Comparison of ENCODE assay signal across 9 mouse cellular contexts in genomic region chr16:77076954-77077735, GRCm38 (mm10).
DNase-seq lines count a peak whose midpoint lies in the region; ATAC-seq and TF ChIP-seq lines count a peak whose summit lies in the region.
"Had no signal": no experiment of that assay in that cellular context is flagged by ENCODE, and none has a peak within 500 bp of the region (broad histone marks: within the 10 kb centered on the region; RNA-seq: fewer than 3 reads in every experiment).

No protein-coding gene starts in this region.

- peak; percentile 86 for DNase-seq in heart, adult 11 months
- DNase-seq in heart, postnatal 25 days (ENCODE audit: low spot score): no peak
- DNase-seq in brain, embryonic 14.5 days (ENCODE audit: low read depth): peak; percentile 27
- peak; percentile 74 for DNase-seq in gastrocnemius, postnatal 25 days
- peak; percentile 65 for DNase-seq in right cerebral cortex, adult 18-20 months
- DNase-seq in thymus, adult 2 months: no peak
- no peak for DNase-seq in MN1 (ENCODE audit: low spot score)
- no peak for DNase-seq in midbrain, embryonic 11.5 days (ENCODE audit: low spot score, missing footprints)
- DNase-seq: lung, postnatal 14 days had no signal

- H3K9ac ChIP-seq in midbrain, embryonic 11.5 days (ENCODE audit: low read length): no peak overlapping the region

- no peak for ATAC-seq in midbrain, embryonic 11.5 days (ENCODE audit: low FRiP score)

- TF ChIP-seq POLR2A in brain, embryonic 14.5 days (IDR thresholded peaks at IDR 0.05; ENCODE audit: borderline replicate concordance, extremely low read depth, insufficient read depth, insufficient read length, poor library complexity, severe bottlenecking): no peak
- TF ChIP-seq POLR2A in thymus, adult 2 months (IDR thresholded peaks at IDR 0.05; ENCODE audit: control insufficient read depth, extremely low read depth, insufficient read depth, low read length, poor library complexity): no peak

- H3K4me1 ChIP-seq in thymus, adult 2 months (replicated peaks; ENCODE audit: control insufficient read depth, insufficient read depth, low read length): no peaks in the 10 kb centered on the region
- no peaks in the 10 kb centered on the region for H3K4me1 ChIP-seq in midbrain, embryonic 11.5 days (ENCODE audit: control insufficient read depth, insufficient read depth, low read length)

- no peak overlapping the region for H3K27ac ChIP-seq in thymus, adult 2 months (ENCODE audit: control insufficient read depth, insufficient read depth, low read length)
- H3K27ac ChIP-seq in midbrain, embryonic 11.5 days (ENCODE audit: low read depth, low read length): no peak overlapping the region

- H3K36me3 ChIP-seq in thymus, adult 2 months (ENCODE audit: control insufficient read depth, insufficient read depth, low read length): peaks cover 62% of the 10 kb centered on the region
- H3K36me3 ChIP-seq in midbrain, embryonic 11.5 days (ENCODE audit: control insufficient read depth, insufficient read depth, low read length): peaks cover 6% of the 10 kb centered on the region

- no peak for TF ChIP-seq CTCF in brain, embryonic 14.5 days (IDR thresholded peaks at IDR 0.05; ENCODE audit: borderline replicate concordance, extremely low read depth, insufficient read depth, insufficient read length)
- TF ChIP-seq CTCF in thymus, adult 2 months (IDR thresholded peaks at IDR 0.05; ENCODE audit: borderline replicate concordance, control insufficient read depth, extremely low read depth, insufficient read depth, low read length, poor library complexity): no peak

- H3K4me3 ChIP-seq in thymus, adult 2 months (ENCODE audit: control insufficient read depth, insufficient read depth, low read length): no peak overlapping the region
- no peak overlapping the region for H3K4me3 ChIP-seq in midbrain, embryonic 11.5 days (ENCODE audit: low read depth, low read length)

- no peaks in the 10 kb centered on the region for H3K9me3 ChIP-seq in midbrain, embryonic 11.5 days (ENCODE audit: control insufficient read depth, low read length)

- 97% methylated on average over 15 of the region's 15 CpGs for WGBS in thymus, adult 2 months
- 70% methylated on average over 15 of the region's 15 CpGs for WGBS in midbrain, embryonic 11.5 days

- H3K27me3 ChIP-seq in thymus, adult 2 months (ENCODE audit: control insufficient read depth, insufficient read depth, low read length): no peaks in the 10 kb centered on the region
- no peaks in the 10 kb centered on the region for H3K27me3 ChIP-seq in midbrain, embryonic 11.5 days (ENCODE audit: control insufficient read depth, insufficient read depth, low read length)

- intact Hi-C loops in heart, postnatal 25 days (cut with DNase I): no loop called here

- no peak overlapping the region for H3K4me2 ChIP-seq in midbrain, embryonic 11.5 days

Comparison
In these comparisons a context has a peak if more than half of its experiments do, and no peak if none do; other contexts are left out.
1. DNase-seq: peak in heart, adult 11 months (single experiment), brain, embryonic 14.5 days (single experiment), gastrocnemius, postnatal 25 days (single experiment) and right cerebral cortex, adult 18-20 months (single experiment); none in heart, postnatal 25 days (single experiment), thymus, adult 2 months (single experiment), MN1 (single experiment) and midbrain, embryonic 11.5 days (single experiment).